ENCODE assay signal across 25 mouse cellular contexts in the genomic region with DNA sequence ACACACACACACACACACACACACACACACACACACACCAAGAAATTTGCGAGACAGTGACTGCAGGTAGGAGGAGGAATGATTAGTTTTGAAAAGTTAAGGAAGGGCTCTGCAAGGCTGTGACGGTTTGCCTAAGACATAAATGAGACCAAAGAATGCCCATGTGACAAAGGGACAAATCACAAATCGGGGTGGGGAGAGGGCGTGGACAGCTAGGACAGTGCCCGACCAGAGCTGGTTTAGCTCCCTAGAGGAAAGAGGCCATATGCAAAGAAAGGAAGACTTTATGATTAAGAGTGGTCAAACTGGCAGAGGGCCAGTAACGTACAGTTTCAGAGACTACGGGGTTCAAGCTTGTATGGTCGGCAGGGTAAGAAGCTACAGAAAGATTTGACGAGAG. TPM values are rescaled to one million over a fixed set of nuclear protein-coding genes. Genes with fewer than 3 reads are reported as not detected.
DNase-seq lines count a peak whose midpoint lies in the region; ATAC-seq and TF ChIP-seq lines count a peak whose summit lies in the region.
"Had no signal": no experiment of that assay in that cellular context is flagged by ENCODE, and none has a peak within 500 bp of the region (broad histone marks: within the 10 kb centered on the region; RNA-seq: fewer than 3 reads in every experiment).

No protein-coding gene starts in this region.

- H3K4me3 ChIP-seq in forebrain, embryonic 10.5 days: no peak overlapping the region
- no peak overlapping the region for H3K4me3 ChIP-seq in forebrain, embryonic 15.5 days
- H3K4me3 ChIP-seq in lung, embryonic 15.5 days: no peak overlapping the region
- H3K4me3 ChIP-seq in small intestine, adult 2 months (ENCODE audit: low read depth, low read length): no peak overlapping the region
- H3K4me3 ChIP-seq: erythroblast, embryonic 14.5 days; forebrain, embryonic 12.5 days; heart, embryonic 10.5 days; hindbrain, embryonic 15.5 days; kidney, embryonic 15.5 days; midbrain, embryonic 12.5 days; neural tube, embryonic 13.5 days had no signal

- no peaks in the 10 kb centered on the region for H3K36me3 ChIP-seq in forebrain, embryonic 10.5 days (replicated peaks)
- no peaks in the 10 kb centered on the region for H3K36me3 ChIP-seq in forebrain, embryonic 15.5 days
- no peaks in the 10 kb centered on the region for H3K36me3 ChIP-seq in lung, embryonic 15.5 days
- H3K36me3 ChIP-seq in small intestine, adult 2 months (ENCODE audit: control insufficient read depth, insufficient read depth, low read length): no peaks in the 10 kb centered on the region
- H3K36me3 ChIP-seq: forebrain, embryonic 12.5 days; heart, embryonic 10.5 days; hindbrain, embryonic 15.5 days; kidney, embryonic 15.5 days; midbrain, embryonic 12.5 days; neural tube, embryonic 13.5 days had no signal

- WGBS in forebrain, embryonic 10.5 days: 75% methylated on average over 9 of the region's 9 CpGs
- WGBS in forebrain, embryonic 15.5 days: 77% methylated on average over 9 of the region's 9 CpGs
- 62% methylated on average over 9 of the region's 9 CpGs for WGBS in lung, embryonic 15.5 days
- WGBS in small intestine, adult 2 months: 42% methylated on average over 9 of the region's 9 CpGs

- H3K9me3 ChIP-seq in forebrain, embryonic 10.5 days: peaks cover 11% of the 10 kb centered on the region; the same call in 1 of the 2 replicates
- no peaks in the 10 kb centered on the region for H3K9me3 ChIP-seq in forebrain, embryonic 15.5 days
- H3K9me3 ChIP-seq in lung, embryonic 15.5 days: no peaks in the 10 kb centered on the region
- H3K9me3 ChIP-seq: heart, embryonic 10.5 days; hindbrain, embryonic 15.5 days; midbrain, embryonic 12.5 days; neural tube, embryonic 13.5 days had no signal

- TF ChIP-seq CTCF in small intestine, adult 2 months (IDR thresholded peaks at IDR 0.05; ENCODE audit: extremely low read depth, insufficient read length, insufficient replicate concordance, low read depth, low read length): no peak

- H3K27me3 ChIP-seq in forebrain, embryonic 10.5 days (ENCODE audit: poor library complexity, severe bottlenecking): 0 out of 2 replicates have a peak, but pooled peaks cover 4% of the 10 kb centered on the region
- H3K27me3 ChIP-seq in forebrain, embryonic 15.5 days: no peaks in the 10 kb centered on the region
- H3K27me3 ChIP-seq in lung, embryonic 15.5 days: no peaks in the 10 kb centered on the region
- H3K27me3 ChIP-seq in small intestine, adult 2 months (ENCODE audit: control insufficient read depth, insufficient read depth, low read length): no peaks in the 10 kb centered on the region
- H3K27me3 ChIP-seq: CH12.LX; forebrain, embryonic 12.5 days; hindbrain, embryonic 15.5 days; kidney, embryonic 15.5 days; midbrain, embryonic 12.5 days; neural tube, embryonic 13.5 days had no signal

- peak overlapping the region; percentile 56; the same call in 1 of the 2 replicates for H3K27ac ChIP-seq in forebrain, embryonic 10.5 days
- H3K27ac ChIP-seq in forebrain, embryonic 15.5 days (replicated peaks): no peak overlapping the region
- 0 out of 2 replicates have a peak overlapping the region, but pooled peaks have one; percentile 10 for H3K27ac ChIP-seq in lung, embryonic 15.5 days
- H3K27ac ChIP-seq in small intestine, adult 2 months (ENCODE audit: insufficient read depth, low read depth, low read length): peak overlapping the region; percentile 60
- H3K27ac ChIP-seq: forebrain, embryonic 12.5 days; heart, embryonic 10.5 days; hindbrain, embryonic 15.5 days; liver, embryonic 14.5 days; midbrain, embryonic 12.5 days; neural tube, embryonic 13.5 days had no signal

- H3K4me2 ChIP-seq in forebrain, embryonic 15.5 days (replicated peaks): no peak overlapping the region
- no peak overlapping the region for H3K4me2 ChIP-seq in lung, embryonic 15.5 days
- H3K4me2 ChIP-seq: forebrain, embryonic 12.5 days; hindbrain, embryonic 15.5 days; kidney, embryonic 15.5 days; midbrain, embryonic 12.5 days; neural tube, embryonic 13.5 days had no signal

- H3K9ac ChIP-seq in forebrain, embryonic 15.5 days (replicated peaks): no peak overlapping the region
- H3K9ac ChIP-seq in lung, embryonic 15.5 days: no peak overlapping the region
- H3K9ac ChIP-seq: forebrain, embryonic 12.5 days; hindbrain, embryonic 15.5 days; kidney, embryonic 15.5 days; liver, embryonic 14.5 days; midbrain, embryonic 12.5 days; neural tube, embryonic 13.5 days had no signal

- H3K4me1 ChIP-seq in forebrain, embryonic 10.5 days: peaks cover 25% of the 10 kb centered on the region
- H3K4me1 ChIP-seq in forebrain, embryonic 15.5 days: no peaks in the 10 kb centered on the region
- peaks cover 15% of the 10 kb centered on the region for H3K4me1 ChIP-seq in lung, embryonic 15.5 days
- H3K4me1 ChIP-seq in small intestine, adult 2 months (ENCODE audit: control insufficient read depth, insufficient read depth, insufficient read length, low read length): peaks cover 33% of the 10 kb centered on the region; the same call in 1 of the 2 replicates
- H3K4me1 ChIP-seq: hindbrain, embryonic 15.5 days; neural tube, embryonic 13.5 days had no signal

- peak; percentile 13 for DNase-seq in forebrain, embryonic 10.5 days (ENCODE audit: extremely low spot score, low spot score)
- DNase-seq in lung, postnatal 25 days (ENCODE audit: low spot score): no peak
- DNase-seq in ZHBTc4 (ENCODE audit: low read depth, low spot score): peak; percentile 20
- no peak for DNase-seq in right cerebral cortex, adult 2 months (ENCODE audit: low spot score in 2 of 2)
- no peak for DNase-seq in MN1 (ENCODE audit: low spot score)
- DNase-seq: adrenal gland, postnatal 14 days; gastrocnemius, postnatal 10 days; heart, postnatal 36 days; kidney, postnatal 25 days; liver; lung, adult 2 months had no signal

- no peak for ATAC-seq in forebrain, embryonic 15.5 days (replicated peaks)
- peak; percentile 31; the same call in 1 of the 2 replicates for ATAC-seq in lung, embryonic 15.5 days (ENCODE audit: borderline replicate concordance, extremely low read depth, low FRiP score, low TSS enrichment)
- ATAC-seq: inflammation-experienced regulatory T-cells, adult 6 months had no signal

- TF ChIP-seq POLR2A in small intestine, adult 2 months (IDR thresholded peaks at IDR 0.05; ENCODE audit: low read depth, low read length): no peak

RNA-seq across cellular contexts. Expression of gene Exph5, which starts 28.8 kb away (rescaled TPM):
- 0.58 and 0.66 TPM in 2 replicates for polyA plus RNA-seq in forebrain, embryonic 10.5 days (2016; fragmentation: Nextera tagmentation; extraction: Ambion mirVana)
- polyA plus RNA-seq in forebrain, embryonic 15.5 days (2015; fragmentation: Nextera tagmentation; extraction: Ambion mirVana): 0.09 and 0.11 TPM in 2 replicates
- 5.8 and 7.0 TPM in 2 replicates for polyA plus RNA-seq in lung, embryonic 15.5 days (2015; fragmentation: Nextera tagmentation; extraction: Ambion mirVana)
- 1.3 and 2.6 TPM in 2 replicates for polyA plus RNA-seq in small intestine, adult 2 months (2012; rRNA removed)
- polyA plus RNA-seq: C2C12; erythroblast, embryonic 14.5 days had no signal

RNA-seq across cellular contexts. Expression of gene Kdelc2, which starts 53.6 kb away (rescaled TPM):
- 8.6 and 8.7 TPM in 2 replicates for polyA plus RNA-seq in forebrain, embryonic 10.5 days (2016; fragmentation: Nextera tagmentation; extraction: Ambion mirVana)
- 5.0 and 5.2 TPM in 2 replicates for polyA plus RNA-seq in forebrain, embryonic 15.5 days (2015; fragmentation: Nextera tagmentation; extraction: Ambion mirVana)
- polyA plus RNA-seq in lung, embryonic 15.5 days (2015; fragmentation: Nextera tagmentation; extraction: Ambion mirVana): 49.1 and 53.0 TPM in 2 replicates
- 1.5 and 2.6 TPM in 2 replicates for polyA plus RNA-seq in small intestine, adult 2 months (2012; rRNA removed)
- polyA plus RNA-seq: erythroblast, embryonic 14.5 days had no signal

Comparison
In these comparisons a context has a peak if more than half of its experiments do, and no peak if none do; other contexts are left out.
1. DNase-seq: peak in forebrain, embryonic 10.5 days (single experiment) and ZHBTc4 (single experiment); none in lung, postnatal 25 days (single experiment), right cerebral cortex, adult 2 months (0 of 2) and MN1 (single experiment).